Mouse (Mus musculus) left cerebral cortex, adult 18-20 months (tissue): ENCODE measurements at regions not wholly inside any gene's neighbourhood (a gene's known extent, or its start where the extent isn't known, plus 50 kb on each side); places are given as distances from the start of the nearest gene placed in this dataset.

ENCODE experiments used
- DNase-seq, 2 experiments: peaks; one replicate each; pipeline ENCODE4 v3.0.0; 2021 to 2022; ENCODE audit warnings: low spot score in 2 of 2, mixed read lengths in 1 of 2

- DNase-seq = no peak
Measured at GRCm38 (mm10) chr10:83958826-83959225, 236.2 kb downstream of the 1500009L16Rik start.

- no peak for DNase-seq
Measured at GRCm38 (mm10) chr10:83963232-83963760, 240.6 kb downstream of the 1500009L16Rik start.

- DNase-seq = no peak
Measured at GRCm38 (mm10) chr10:83963779-83964643, 241.3 kb downstream of the 1500009L16Rik start.

- no peak for DNase-seq
Measured at GRCm38 (mm10) chr10:83964838-83965237, 242.2 kb downstream of the 1500009L16Rik start.

- DNase-seq = no peak
Measured at GRCm38 (mm10) chr10:83970501-83970900, 247.8 kb downstream of the 1500009L16Rik start.

- DNase-seq = no peak
Measured at GRCm38 (mm10) chr10:83974548-83974947, 251.9 kb downstream of the 1500009L16Rik start.

GRCm38 (mm10) chr10:83976548-83976947, 253.9 kb downstream of the 1500009L16Rik start:
- peak in 1 of 2 experiments; percentile 3 for DNase-seq

- no peak for DNase-seq
Measured at GRCm38 (mm10) chr10:83979930-83980329, 257.3 kb downstream of the 1500009L16Rik start.

GRCm38 (mm10) chr10:83984697-83985415, 262.2 kb downstream of the 1500009L16Rik start:
- no peak for DNase-seq

GRCm38 (mm10) chr10:83992577-83993305, 270.1 kb downstream of the 1500009L16Rik start:
- DNase-seq = no peak

- DNase-seq = no peak
Measured at GRCm38 (mm10) chr10:83995026-83995600, 272.4 kb downstream of the 1500009L16Rik start.

GRCm38 (mm10) chr10:83995913-83996312, 273.2 kb downstream of the 1500009L16Rik start:
- no peak for DNase-seq

- no peak for DNase-seq
Measured at GRCm38 (mm10) chr10:83996489-83996888, 273.8 kb downstream of the 1500009L16Rik start.

GRCm38 (mm10) chr10:84000436-84001208, 278.0 kb downstream of the 1500009L16Rik start:
- peak in 1 of 2 experiments; percentile 2 for DNase-seq

GRCm38 (mm10) chr10:84002744-84003143, 280.1 kb downstream of the 1500009L16Rik start:
- DNase-seq = no peak

- DNase-seq = no peak
Measured at GRCm38 (mm10) chr10:84003601-84004149, 281.0 kb downstream of the 1500009L16Rik start.

- DNase-seq = no peak
Measured at GRCm38 (mm10) chr10:84008923-84009322, 286.3 kb downstream of the 1500009L16Rik start.

GRCm38 (mm10) chr10:84019381-84019780, 296.7 kb downstream of the 1500009L16Rik start:
- DNase-seq = peak; percentile 65 to 80

- DNase-seq = peak; percentile 18 to 50
Measured at GRCm38 (mm10) chr10:84020023-84020620, 297.5 kb downstream of the 1500009L16Rik start.
